Mouse (Mus musculus) liver (tissue): ENCODE measurements at regions not wholly inside any gene's neighbourhood (a gene's known extent, or its start where the extent isn't known, plus 50 kb on each side); places are given as distances from the start of the nearest gene placed in this dataset.

ENCODE experiments used
- DNase-seq: peaks from one replicate; pipeline ENCODE4 v3.0.0-alpha.2; 2020; ENCODE audit warnings: mixed read lengths

DNA sequence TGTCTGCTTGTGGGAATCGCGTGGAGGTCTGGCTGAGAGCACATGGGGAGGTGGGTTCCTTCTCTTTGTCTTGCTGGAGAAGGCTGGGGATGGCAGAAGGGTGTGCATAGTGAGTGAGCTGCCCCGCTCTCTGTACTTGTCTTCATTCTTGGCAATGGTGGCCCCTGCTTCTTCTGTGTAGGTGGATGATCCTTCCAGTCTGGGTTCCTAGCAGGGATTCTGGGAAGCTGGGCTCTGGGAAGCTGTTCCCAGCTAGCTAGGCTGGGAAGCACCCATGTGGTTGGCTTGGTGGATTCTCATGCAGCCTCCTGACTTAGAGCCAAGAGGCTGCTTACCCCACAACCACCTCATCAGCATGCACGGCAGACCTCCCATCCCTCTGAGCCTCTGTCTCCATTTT is 156.6 kb downstream of the 9530068E07Rik start:
- no peak for DNase-seq

DNA sequence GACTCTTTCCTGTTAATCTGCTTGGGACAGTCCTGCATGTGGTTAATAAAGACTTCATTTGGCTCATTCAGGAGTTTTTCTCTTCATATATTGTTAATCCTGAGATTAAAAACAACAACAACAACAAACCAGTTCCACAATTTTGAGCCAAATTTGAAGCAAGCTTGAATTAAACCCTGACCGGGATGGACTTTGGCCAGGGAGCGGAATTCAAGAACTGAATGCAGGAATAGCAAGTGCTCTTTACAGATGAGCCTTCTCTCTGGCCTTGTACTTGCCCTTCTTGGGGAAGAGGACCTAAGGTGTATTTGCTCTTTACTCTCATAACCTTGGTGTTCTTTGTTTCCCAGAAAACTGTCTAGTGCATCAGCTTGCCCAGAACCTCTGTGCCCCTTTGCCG is 161.6 kb downstream of the 9530068E07Rik start:
- DNase-seq, result no peak

DNA sequence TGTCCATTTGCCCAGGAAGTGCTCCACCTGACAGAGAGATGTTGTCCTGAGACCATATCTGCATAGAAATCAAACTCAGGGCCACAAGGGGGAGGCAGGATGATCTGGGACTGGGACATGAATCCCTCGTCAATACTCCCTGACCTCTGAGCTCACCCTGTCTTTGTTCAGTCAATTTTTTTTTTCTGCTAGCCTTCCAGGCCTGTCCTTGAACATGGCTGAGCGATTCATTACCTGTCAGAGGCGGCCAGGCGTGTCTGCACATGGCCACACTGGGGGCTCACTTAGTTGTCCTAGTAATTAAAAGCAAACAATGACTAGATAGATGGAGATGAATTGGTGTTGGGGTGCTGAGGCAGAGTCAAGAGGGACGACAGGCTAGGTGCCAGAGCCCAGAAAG is 162.6 kb downstream of the 9530068E07Rik start:
- DNase-seq, result no peak

DNA sequence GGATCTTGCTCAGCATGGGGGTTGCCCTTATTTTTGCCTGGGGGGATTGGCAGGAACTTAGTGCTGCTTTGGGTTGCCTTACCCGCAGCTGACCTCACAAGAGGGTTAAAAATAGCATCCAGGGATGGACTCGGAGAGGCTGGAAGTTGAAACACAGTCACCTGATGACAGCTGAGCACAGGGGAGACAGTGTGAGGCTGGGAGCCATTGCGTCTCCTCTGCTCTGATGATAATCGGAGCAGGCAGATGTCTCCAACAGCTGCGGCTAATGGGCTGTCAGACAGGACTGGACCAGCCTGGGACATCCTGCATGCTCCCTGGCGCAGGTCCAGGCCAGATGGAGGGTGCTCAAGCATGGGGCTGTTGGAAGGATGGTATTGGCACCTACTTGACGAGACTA is 165.1 kb downstream of the 9530068E07Rik start:
- peak; percentile 14 for DNase-seq

DNA sequence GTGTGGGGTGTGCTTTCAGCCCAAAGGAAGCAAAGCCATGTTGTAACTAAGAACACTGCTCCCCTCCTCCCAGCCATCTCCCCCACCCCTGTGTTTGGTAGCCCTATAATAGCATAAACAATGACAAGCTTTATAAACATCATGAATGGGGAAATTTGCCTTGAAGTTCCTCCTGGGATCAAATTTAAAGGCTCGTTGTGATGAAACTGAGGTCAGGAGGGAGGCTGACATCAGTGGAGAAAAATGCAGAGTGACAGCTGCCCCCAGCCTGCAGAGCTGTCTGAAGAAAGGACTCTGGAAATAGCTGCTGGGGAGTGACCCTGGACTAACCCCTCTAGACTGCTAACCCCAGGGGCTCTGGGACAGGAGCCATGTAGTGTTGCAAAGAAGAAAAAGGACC is 169.2 kb downstream of the 9530068E07Rik start:
- DNase-seq, result no peak

DNA sequence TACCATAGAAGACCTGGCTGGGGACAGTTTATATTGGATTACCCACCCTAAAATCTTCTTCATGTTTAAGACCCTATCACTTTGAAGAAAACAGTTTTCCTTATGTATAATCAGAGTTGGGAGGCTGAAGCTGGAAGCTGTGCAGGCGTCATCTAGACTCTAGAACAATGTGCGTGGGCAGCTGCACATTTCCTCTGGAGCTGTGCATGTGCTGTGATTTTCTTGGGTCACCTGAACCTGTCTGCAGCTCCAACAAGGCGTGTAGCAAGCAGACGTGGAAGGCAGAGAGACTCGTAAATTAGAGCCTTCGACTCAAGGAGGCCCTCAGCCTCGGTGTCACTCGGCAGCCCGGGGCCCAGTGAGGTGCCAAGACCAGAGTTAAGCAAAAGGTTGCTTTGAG is 169.8 kb downstream of the 9530068E07Rik start:
- DNase-seq, result no peak

DNA sequence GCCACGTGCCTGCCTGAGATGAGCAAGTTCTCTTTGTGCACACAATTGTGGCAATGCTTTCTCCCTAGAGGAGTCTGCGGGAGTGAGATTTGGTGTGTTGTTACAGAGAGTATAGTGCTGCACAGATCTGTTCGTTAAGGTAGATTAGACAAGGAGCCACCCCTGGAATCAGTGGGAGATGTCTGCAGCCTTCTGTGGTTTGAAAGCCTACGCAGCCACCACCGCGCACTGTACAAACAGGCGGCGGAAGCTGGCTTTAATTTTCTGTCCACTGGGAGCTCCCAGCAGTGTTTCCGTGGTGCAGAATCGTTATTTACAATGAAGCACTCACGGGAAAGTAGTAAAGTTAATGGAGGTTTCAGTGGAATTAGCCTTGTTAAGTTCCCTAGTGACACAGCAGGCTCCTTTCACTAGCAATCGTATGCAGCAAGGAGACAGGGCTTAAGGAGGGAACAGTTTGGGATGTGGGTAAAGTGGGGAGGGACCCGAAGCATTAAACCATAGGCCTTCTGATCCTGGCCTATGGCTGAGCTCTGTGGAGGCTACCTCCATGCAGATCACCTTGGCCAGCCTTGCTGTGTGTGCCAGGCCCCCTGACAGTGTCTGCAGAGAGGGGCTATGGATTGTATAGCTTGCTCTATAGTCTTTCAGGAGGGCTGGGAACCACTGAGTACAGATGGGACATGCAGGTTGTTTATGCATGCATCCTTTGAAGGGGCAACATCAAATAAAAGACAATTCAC is 171.9 kb downstream of the 9530068E07Rik start:
- no peak for DNase-seq

DNA sequence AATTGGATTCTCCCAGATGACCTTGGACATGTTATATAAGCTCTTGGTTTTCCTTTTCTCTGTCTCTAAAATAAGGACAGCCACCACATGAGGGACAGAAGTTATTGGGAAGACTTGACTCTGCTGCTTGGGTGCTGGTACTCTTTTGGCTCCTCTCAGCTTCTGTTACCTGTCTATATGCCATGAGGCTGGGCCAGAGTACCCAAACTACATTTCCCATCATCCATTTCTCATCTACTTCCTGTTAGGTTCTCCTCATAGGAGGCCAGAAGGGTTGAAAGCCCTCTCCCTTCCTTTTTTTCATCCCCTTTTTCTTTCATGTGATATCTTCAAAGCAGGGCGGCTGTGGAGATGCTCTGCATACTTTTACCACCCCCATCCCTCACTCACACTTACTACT is 172.6 kb downstream of the 9530068E07Rik start:
- DNase-seq, result no peak

DNA sequence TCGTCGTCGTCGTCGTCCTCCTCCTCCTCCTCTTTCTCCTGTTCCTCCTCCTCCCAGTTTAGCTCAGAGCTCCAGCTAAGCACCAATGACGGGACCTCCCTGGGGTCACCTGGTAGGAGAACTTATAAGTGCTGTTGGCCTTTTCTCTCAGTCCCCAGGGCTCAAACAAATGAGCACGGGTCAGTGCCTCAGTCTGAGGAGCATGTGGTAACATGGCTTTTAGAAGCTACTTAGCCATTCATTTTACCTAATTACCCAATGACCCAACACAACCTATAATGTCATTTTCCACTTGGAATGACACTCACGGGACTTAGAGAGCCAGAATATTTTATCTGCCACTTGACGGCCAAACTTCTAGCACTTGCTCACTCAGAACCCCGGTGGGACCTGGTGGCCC is 173.5 kb downstream of the 9530068E07Rik start:
- DNase-seq, result no peak

DNA sequence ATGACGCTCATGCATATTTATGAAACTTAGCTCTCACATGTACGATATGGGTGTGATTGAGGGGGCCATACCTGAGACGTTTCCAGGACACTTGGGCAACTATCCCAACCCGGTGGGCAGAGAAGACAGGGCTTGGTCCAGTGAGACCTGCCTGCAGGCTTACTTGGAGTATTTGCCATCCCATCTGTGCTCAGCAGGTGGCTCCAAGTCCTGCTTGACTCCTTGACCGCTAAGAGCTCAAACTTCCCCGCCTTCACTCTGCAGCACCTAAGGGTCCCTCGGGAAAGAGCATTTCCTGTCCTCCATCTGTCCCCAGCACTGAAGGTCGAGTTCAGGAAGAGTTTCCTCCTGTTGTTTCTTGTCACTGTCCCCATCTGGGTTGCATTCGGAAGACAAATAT is 182.2 kb downstream of the 9530068E07Rik start:
- no peak for DNase-seq

DNA sequence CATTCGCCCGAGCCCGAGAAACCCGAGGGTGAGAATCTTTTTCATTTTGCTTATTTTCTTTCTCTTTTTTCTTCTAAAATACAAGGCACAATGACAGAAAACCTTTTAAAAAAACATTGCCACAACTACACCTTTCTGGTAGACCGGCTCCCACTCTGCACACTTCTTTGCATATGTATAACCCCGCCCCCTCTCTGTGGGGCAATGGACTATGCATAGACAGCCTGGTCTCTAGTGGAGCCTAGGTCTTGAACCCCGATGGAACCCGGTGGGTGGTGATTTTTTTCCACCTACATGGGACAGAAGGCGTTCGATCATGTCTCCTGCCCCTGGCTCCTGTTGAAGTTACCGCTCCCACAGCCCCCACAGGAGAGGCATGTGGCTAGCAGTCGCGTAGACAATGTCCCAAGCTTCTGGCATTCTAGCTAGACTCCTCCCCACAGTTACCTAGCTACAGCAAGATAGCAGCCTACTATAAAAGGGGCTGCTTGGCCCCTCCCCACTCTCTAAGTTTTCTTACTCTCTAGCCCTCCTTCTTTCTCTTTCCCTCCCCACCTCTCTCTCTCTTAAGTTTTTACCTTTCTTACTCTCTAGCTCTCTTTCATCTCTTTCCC is 183.6 kb downstream of the 9530068E07Rik start:
- no peak for DNase-seq

DNA sequence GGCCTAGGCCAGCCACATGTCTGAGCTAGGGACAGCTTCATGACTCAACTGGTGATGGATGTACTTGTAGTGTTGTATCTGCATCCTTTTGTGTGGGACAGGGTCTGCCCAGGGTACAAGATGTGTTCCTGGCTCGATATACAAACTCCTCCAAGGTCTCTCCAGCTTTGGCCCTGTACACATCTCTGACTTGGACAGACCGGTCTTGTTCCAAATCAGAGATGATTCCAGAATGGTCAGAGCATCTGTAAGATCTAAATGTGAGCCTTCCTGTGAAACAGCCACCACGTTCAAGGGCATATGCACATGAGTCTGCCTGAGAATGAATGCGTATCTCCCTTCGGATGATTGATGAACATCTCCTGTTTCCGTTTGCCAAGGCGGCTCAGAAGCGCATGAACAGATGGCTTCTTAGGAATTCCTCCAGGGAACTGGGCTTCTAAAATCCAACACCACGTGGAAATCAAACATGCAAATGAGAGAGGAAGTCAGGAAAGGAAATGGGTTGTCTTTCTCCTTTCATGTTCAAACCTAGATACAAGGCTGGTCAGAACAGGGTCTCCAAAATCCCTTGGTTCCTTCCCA is 172.7 kb upstream of the Fstl4 start:
- DNase-seq, result no peak

DNA sequence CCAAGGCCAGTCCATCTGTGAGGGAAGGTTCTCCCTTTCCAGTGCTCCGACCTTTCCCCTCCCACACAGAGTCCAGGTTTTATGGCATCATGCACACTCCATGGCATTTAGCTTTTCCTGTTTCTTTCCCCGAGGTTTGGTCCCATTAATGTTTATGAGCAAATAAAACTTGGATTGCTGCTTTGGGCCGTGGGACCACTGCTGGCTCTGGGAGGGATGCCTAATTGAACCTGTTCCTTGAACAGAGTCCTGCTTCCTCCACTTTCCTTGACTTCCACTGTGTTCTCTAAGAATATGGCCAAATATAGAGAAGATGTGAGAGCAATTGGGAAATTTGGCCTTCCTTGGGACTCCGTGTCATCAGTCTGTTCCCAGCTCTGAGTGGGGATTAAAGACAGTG is 170.3 kb upstream of the Fstl4 start:
- DNase-seq, result no peak

DNA sequence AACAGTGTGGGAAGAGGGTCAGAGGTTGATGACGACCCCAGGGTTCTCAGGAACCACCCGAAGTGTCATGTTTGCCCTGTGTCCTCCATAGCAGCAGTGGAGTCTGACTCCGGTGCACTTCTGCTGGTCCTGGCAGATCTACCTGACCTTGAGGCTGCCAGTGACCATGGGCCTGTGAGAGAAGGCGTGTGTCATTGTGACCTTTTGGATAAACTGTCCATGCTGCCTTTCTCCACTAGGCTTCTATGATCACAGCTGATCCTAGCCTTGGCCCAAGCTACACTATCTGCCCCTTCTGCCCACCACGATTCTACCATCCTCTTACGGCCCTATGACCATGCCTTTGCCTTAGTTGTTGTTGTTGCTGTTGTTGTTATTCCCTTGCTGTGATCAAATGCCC is 163.2 kb upstream of the Fstl4 start:
- DNase-seq, result no peak

DNA sequence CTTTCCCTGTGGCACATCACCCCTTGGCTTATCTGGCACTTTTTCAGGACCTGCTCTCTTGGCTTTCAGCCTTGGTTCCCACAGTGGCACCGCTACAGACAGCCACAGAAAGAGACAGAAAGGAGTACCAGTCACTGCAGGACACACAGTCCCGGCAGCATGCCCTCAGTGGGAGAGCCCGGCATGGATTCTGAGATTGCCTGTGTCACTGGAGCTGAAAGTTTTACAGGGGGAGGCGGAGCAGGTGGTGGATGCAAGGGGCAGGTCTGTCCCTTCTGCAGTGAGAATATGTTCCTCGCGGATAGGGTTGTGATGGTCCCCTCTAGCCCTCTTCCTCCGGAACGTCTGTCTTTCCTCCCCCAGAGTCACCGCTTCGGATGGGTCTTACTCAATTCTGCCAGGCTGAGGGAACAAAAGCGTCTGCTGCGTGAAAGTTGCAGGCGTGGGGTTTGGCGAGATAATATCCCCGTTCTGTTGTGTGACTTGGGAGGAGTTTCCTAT is 162.3 kb upstream of the Fstl4 start:
- DNase-seq, result no peak

DNA sequence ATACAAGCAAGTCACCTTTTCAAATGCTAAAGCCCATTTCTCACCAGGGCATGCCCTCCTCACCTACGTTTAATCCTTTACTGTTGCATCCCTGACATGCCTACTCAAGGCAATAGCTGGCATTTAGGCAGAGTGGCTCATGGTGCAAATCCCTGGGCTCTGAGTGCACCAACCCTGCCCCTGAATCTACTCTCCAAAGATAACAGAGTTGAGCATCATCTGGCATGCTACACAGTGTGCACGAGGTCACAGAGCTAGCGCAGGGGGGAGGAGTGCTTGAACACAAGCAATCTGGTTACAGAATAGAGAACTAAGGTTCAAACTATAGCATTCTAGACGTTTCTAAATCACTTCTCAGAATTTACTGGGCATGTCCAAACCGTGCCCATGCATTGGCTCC is 161.6 kb upstream of the Fstl4 start:
- DNase-seq, result no peak

DNA sequence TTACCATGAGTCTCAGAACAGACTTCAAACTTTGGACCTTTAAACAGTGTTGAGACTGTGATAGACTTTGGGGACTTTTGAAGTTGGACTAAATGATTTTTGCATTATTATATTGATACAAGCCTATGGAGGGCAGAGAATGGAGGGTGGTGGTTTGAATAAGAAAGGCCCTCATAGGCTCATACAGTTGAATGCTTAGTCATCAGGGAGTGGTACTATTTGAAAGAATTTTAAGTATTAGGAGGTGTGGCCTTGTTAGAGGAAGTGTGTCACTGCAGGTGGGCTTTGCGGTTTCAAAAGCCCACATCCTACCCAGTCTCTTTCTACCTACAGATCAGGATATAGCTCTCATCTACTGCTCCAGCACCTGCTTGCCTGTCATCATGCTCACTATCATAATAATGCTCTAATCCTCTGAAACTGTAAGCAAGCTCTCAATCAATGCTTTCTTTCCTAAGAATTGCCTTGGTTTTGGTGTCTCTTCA is 153.7 kb upstream of the Fstl4 start:
- DNase-seq, result no peak

DNA sequence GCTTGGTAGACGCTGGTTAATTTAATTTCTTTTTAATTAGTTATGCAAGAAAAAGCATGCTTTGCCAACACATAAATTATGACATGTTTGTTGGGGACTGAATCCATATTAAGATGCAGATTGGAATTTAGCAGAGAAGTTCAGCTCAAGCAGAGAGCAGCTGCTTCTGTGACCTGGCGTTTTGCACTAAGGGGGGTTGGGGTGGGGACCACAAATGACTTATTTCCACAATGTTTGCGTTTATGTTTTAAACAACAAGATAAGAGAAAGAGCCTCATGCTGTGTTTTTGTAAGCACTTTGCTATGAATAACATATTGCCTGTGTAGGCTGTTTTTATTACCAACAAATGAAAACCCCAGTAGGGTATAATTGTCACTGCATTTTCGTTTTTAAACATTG is 148.8 kb upstream of the Fstl4 start:
- no peak for DNase-seq

DNA sequence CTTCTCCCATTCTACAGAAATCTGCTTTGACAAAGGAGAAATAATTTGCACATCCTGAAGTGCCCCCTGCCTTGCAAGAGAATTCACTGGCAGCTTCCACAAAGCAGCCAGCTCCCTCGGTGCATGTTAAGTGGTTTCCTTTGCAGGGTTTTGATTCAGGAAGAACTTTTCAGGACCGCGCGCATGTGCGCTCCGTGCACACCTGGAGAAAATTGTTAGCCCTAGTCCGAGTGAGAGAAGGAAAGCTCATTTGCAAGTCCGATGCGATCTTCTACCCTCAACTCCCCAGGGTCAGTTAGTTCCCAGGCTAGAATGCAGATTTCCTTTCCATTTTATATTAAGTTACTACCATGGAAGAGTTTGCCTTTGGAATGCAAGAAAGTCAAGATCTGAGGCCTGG is 145.8 kb upstream of the Fstl4 start:
- DNase-seq, result no peak

DNA sequence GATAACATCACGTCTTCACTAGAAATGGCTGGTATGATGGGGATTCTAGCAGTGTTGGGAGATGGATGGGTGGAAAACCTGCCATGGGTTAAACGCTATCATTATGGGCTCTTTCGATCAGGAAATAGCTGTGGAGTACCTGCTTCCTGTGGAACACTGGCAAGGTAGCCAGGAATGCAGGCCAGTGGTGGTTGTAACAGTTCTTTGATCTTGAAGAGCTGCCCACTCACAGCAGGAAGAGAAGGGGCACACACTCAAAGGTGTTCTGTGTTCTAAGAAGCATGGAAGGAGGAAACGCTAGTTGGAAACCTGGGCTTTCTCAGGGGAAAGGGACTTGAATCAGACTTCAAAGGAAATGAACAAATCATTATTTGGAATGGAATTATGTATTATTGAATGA is 141.6 kb upstream of the Fstl4 start:
- DNase-seq, result no peak

DNA sequence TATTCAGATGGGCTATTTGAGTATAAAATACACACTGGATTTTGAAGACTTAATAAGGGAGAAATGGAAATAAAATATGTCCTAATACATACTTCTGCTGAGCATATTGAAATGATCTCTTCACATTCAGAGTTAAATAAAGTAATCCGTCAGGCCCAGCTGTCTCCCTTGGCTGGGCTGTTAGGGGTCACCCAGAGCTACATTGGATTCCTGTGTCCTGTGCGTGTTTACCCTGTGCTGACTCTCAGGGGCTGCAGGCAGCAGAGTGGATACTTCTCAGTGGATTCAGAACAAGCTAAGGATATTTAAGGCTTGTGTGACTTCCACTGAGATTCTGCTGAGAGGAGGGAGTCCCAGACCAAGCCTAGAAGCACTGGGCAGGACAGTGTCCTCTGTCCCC is 135.6 kb upstream of the Fstl4 start:
- DNase-seq, result no peak

DNA sequence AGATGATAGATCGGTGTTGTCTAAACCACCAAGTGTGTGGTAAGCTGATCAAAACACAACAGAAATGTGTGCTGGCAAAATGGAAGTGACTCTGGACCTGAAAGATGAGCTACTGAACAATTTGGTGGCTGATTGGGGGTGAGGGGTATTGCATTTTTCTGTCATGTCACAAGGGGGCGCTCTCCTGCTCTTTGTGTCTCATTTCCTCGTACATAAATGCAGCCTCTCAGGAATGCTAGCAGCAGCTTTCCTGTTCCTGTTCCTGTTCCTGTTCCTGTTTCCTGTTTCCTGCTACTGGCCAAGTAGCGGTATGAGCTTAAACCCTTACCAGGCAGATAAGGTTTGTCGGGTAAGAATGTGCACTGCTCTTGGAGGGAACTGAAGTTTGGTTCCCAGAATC is 134.7 kb upstream of the Fstl4 start:
- DNase-seq, result no peak

DNA sequence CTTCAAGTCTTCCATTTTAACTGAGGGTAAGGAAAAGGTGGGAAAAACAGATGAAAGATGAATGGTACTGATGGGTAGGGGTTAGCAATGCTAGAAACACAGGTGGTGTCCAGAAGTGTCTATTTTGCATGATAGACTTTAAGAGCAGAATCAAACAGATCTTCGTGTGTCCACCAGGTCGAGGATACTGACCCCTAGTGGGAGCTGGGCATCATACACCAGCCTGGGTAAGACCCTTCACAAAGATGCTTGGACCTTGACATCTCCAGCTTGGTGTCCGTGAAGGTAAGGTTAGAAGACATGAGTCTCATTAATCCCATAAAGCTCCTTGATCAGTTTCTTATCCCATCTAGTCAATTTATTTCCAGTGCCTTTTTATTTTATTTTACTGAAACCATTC is 132.9 kb upstream of the Fstl4 start:
- no peak for DNase-seq

DNA sequence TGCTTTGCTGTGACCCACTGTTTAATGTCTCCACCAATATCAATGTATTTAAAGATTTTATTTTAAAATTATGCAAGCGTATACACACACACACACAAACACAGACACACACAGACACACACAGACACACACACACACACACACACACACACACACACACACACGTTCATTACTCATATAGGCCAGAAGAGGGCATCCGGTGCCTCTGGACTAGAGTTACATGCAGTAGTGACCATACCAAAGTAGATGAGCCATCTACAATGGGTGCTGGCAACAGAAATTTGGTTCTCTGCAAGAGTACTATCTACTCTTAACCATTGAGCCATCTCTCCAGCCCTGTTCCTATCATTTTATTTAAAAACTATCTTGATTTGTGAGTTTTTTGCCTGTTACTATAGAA is 130.2 kb upstream of the Fstl4 start:
- no peak for DNase-seq
